Mouse (Mus musculus): ENCODE data around the gene Pigq. TPM values are rescaled to one million over a fixed set of nuclear protein-coding genes. Genes with fewer than 3 reads are reported as not detected.

Gene Pigq
- total and polyA plus RNA-seq, 2 experiments = 11.5 to 52.5 TPM

GRCm38 (mm10) chr17:25956201-25956600, 11.5 kb upstream of the Pigq start:
- Histone ChIP-seq H3K27me3 (ENCODE audit: control insufficient read depth, insufficient read depth, low read length) (peaks cover 5% of the 10 kb centered on the region; the same call in 1 of the 2 replicates), H3K79me2 (ENCODE audit: control insufficient read depth, insufficient read depth, low read length) (no peaks in the 10 kb centered on the region), H3K27ac (replicated peaks; ENCODE audit: insufficient read depth, low read depth, low read length) (no peak overlapping the region), H3K9ac (ENCODE audit: low read depth, low read length) (no peak overlapping the region), H3K4me1 (ENCODE audit: control insufficient read depth, insufficient read depth, low read length) (no peaks in the 10 kb centered on the region), H3K4me3 (ENCODE audit: insufficient read depth, low read depth, low read length) (no peak overlapping the region), H3K36me3 (ENCODE audit: control insufficient read depth, insufficient read depth, low read length) (no peaks in the 10 kb centered on the region)
- DNase-seq (ENCODE audit: extremely low read depth, low read depth, low spot score) = no peak
- no peak for TF ChIP-seq POLR2A (IDR thresholded peaks at IDR 0.05; ENCODE audit: extremely low read depth, insufficient read depth, low read length)
- no peak for TF ChIP-seq CTCF (IDR thresholded peaks at IDR 0.05; ENCODE audit: low read depth, low read length)
- WGBS = 86% methylated on average over 7 of the region's 7 CpGs

GRCm38 (mm10) chr17:25955736-25956135, 11.0 kb upstream of the Pigq start:
- no peaks in the 10 kb centered on the region for H3K79me2 ChIP-seq (ENCODE audit: control insufficient read depth, insufficient read depth, low read length)
- peaks cover 5% of the 10 kb centered on the region; the same call in 1 of the 2 replicates for H3K27me3 ChIP-seq (ENCODE audit: control insufficient read depth, insufficient read depth, low read length)
- no peaks in the 10 kb centered on the region for H3K4me1 ChIP-seq (ENCODE audit: control insufficient read depth, insufficient read depth, low read length)
- no peak for DNase-seq (ENCODE audit: extremely low read depth, low read depth, low spot score)
- H3K9ac ChIP-seq (ENCODE audit: low read depth, low read length) = no peak overlapping the region
- H3K36me3 ChIP-seq (ENCODE audit: control insufficient read depth, insufficient read depth, low read length) = no peaks in the 10 kb centered on the region
- no peak for TF ChIP-seq CTCF (IDR thresholded peaks at IDR 0.05; ENCODE audit: low read depth, low read length)
- TF ChIP-seq POLR2A (IDR thresholded peaks at IDR 0.05; ENCODE audit: extremely low read depth, insufficient read depth, low read length) = no peak
- H3K4me3 ChIP-seq (ENCODE audit: insufficient read depth, low read depth, low read length) = no peak overlapping the region
- 73% methylated on average over 3 of the region's 3 CpGs for WGBS
- no peak overlapping the region for H3K27ac ChIP-seq (replicated peaks; ENCODE audit: insufficient read depth, low read depth, low read length)

GRCm38 (mm10) chr17:25954671-25955070, 9.9 kb upstream of the Pigq start:
- no peak for TF ChIP-seq POLR2A (IDR thresholded peaks at IDR 0.05; ENCODE audit: extremely low read depth, insufficient read depth, low read length)
- no peak for TF ChIP-seq CTCF (IDR thresholded peaks at IDR 0.05; ENCODE audit: low read depth, low read length)
- peaks cover 5% of the 10 kb centered on the region; the same call in 1 of the 2 replicates for H3K27me3 ChIP-seq (ENCODE audit: control insufficient read depth, insufficient read depth, low read length)
- 88% methylated on average over 1 of the region's 2 CpGs for WGBS
- no peaks in the 10 kb centered on the region for H3K4me1 ChIP-seq (ENCODE audit: control insufficient read depth, insufficient read depth, low read length)
- H3K36me3 ChIP-seq (ENCODE audit: control insufficient read depth, insufficient read depth, low read length) = no peaks in the 10 kb centered on the region
- no peak for DNase-seq (ENCODE audit: extremely low read depth, low read depth, low spot score)
- H3K9ac ChIP-seq (ENCODE audit: low read depth, low read length) = no peak overlapping the region
- no peak overlapping the region for H3K4me3 ChIP-seq (ENCODE audit: insufficient read depth, low read depth, low read length)
- H3K27ac ChIP-seq (replicated peaks; ENCODE audit: insufficient read depth, low read depth, low read length) = no peak overlapping the region
- no peaks in the 10 kb centered on the region for H3K79me2 ChIP-seq (ENCODE audit: control insufficient read depth, insufficient read depth, low read length)

- Histone ChIP-seq H3K79me2 (ENCODE audit: control insufficient read depth, insufficient read depth, low read length) (no peaks in the 10 kb centered on the region), H3K9ac (ENCODE audit: low read depth, low read length) (no peak overlapping the region), H3K36me3 (ENCODE audit: control insufficient read depth, insufficient read depth, low read length) (no peaks in the 10 kb centered on the region), H3K4me3 (ENCODE audit: insufficient read depth, low read depth, low read length) (no peak overlapping the region), H3K4me1 (ENCODE audit: control insufficient read depth, insufficient read depth, low read length) (no peaks in the 10 kb centered on the region), H3K27ac (replicated peaks; ENCODE audit: insufficient read depth, low read depth, low read length) (no peak overlapping the region), H3K27me3 (ENCODE audit: control insufficient read depth, insufficient read depth, low read length) (peaks cover 5% of the 10 kb centered on the region; the same call in 1 of the 2 replicates)
- WGBS = 85% methylated on average over 5 of the region's 5 CpGs
- no peak for DNase-seq (ENCODE audit: extremely low read depth, low read depth, low spot score)
- no peak for TF ChIP-seq CTCF (IDR thresholded peaks at IDR 0.05; ENCODE audit: low read depth, low read length)
- TF ChIP-seq POLR2A (IDR thresholded peaks at IDR 0.05; ENCODE audit: extremely low read depth, insufficient read depth, low read length) = no peak
Measured at GRCm38 (mm10) chr17:25953161-25953560, 8.4 kb upstream of the Pigq start.

- peaks cover 5% of the 10 kb centered on the region; the same call in 1 of the 2 replicates for H3K27me3 ChIP-seq (ENCODE audit: control insufficient read depth, insufficient read depth, low read length)
- no peak for TF ChIP-seq POLR2A (IDR thresholded peaks at IDR 0.05; ENCODE audit: extremely low read depth, insufficient read depth, low read length)
- no peak for TF ChIP-seq CTCF (IDR thresholded peaks at IDR 0.05; ENCODE audit: low read depth, low read length)
- DNase-seq (ENCODE audit: extremely low read depth, low read depth, low spot score) = no peak
- WGBS = 7% methylated on average over 58 of the region's 58 CpGs
- H3K4me1 ChIP-seq (ENCODE audit: control insufficient read depth, insufficient read depth, low read length) = no peaks in the 10 kb centered on the region
- H3K4me3 ChIP-seq (ENCODE audit: insufficient read depth, low read depth, low read length) = peak within 1 kb of the TSS; percentile 0; the same call in 1 of the 2 replicates
- no peaks in the 10 kb centered on the region for H3K79me2 ChIP-seq (ENCODE audit: control insufficient read depth, insufficient read depth, low read length)
- no peaks in the 10 kb centered on the region for H3K36me3 ChIP-seq (ENCODE audit: control insufficient read depth, insufficient read depth, low read length)
- no peak within 1 kb of the TSS for H3K9ac ChIP-seq (ENCODE audit: low read depth, low read length)
- H3K27ac ChIP-seq (replicated peaks; ENCODE audit: insufficient read depth, low read depth, low read length) = no peak within 1 kb of the TSS
Measured at GRCm38 (mm10) chr17:25951803-25952623, 7.3 kb upstream of the Pigq start, which contains the start of gene A930017K11Rik. Gene A930017K11Rik, minus strand, starts transcription at chr17:25952565.

All from liver, adult 2 months (tissue).